Mouse (Mus musculus) lung, postnatal 10 days (tissue): ENCODE measurements around the gene Rims1.
A peak's percentile ranks its signal among the peaks of the same experiment; 100 is the strongest.

ENCODE experiments used
- DNase-seq: peaks from one replicate; pipeline ENCODE4 v3.0.0; 2021

The Rims1 gene

GRCm38 (mm10) chr1:22805726-22806625, at the start of gene Rims1:
Gene Rims1 (minus strand): TSS chr1:22805994.
- DNase-seq = peak; percentile 54

GRCm38 (mm10) chr1:22806626-22807096, 867 bp upstream of the Rims1 start:
- DNase-seq = no peak

GRCm38 (mm10) chr1:22805025-22805725, 619 bp downstream of the Rims1 start:
- peak; percentile 14 for DNase-seq

- DNase-seq = no peak
Observed at GRCm38 (mm10) chr1:22804148-22804885, 1.5 kb downstream of the Rims1 start.

DNA sequence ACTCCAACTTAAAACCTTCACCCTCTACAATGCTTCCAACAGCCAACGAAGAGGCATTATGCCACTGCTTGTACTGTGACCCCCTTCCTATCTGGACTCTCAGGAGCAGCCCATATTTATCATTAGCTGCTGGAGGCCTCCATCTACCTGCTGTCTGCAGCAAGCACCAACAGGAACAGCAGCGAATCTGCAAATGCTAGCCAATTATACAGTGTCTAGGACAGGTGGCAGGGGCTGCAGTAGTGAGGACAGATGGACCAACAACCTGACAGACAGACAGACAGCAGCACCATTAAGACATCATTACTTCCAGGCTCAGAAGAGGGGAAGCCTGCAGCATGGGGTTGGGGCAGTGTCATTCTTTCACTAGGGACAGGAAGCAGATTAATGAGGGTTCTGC, 2.3 kb downstream of the Rims1 start:
- DNase-seq = no peak

GRCm38 (mm10) chr1:22800276-22800675, 5.5 kb downstream of the Rims1 start:
- DNase-seq = peak; percentile 4

GRCm38 (mm10) chr1:22797091-22797490, 8.7 kb downstream of the Rims1 start:
- no peak for DNase-seq

- DNase-seq = no peak
Observed at GRCm38 (mm10) chr1:22789391-22789909, 16.3 kb downstream of the Rims1 start.

- no peak for DNase-seq
Observed at GRCm38 (mm10) chr1:22787616-22788015, 18.2 kb downstream of the Rims1 start.

GRCm38 (mm10) chr1:22770530-22771254, 35.1 kb downstream of the Rims1 start:
- no peak for DNase-seq

- DNase-seq = no peak
Observed at GRCm38 (mm10) chr1:22763376-22763775, 42.4 kb downstream of the Rims1 start.

DNA sequence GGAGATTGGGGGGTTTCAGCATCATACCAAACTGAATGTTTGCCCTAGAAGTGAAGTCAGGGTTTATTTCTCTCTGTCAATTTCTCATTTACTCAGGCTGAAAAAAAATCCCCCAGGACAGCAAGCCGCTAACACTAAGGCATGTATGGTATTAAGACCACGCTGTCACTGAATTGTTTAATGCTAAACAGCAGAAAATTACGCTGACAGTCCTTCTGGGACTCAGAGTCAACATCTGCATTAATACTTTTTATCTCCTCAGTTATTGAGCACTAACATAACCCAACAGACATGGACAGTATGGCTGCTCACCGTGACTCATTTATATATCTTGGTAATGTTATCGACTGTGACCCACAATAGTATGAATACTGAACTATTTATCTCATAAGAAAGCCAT, 43.0 kb downstream of the Rims1 start:
- DNase-seq = no peak

DNA sequence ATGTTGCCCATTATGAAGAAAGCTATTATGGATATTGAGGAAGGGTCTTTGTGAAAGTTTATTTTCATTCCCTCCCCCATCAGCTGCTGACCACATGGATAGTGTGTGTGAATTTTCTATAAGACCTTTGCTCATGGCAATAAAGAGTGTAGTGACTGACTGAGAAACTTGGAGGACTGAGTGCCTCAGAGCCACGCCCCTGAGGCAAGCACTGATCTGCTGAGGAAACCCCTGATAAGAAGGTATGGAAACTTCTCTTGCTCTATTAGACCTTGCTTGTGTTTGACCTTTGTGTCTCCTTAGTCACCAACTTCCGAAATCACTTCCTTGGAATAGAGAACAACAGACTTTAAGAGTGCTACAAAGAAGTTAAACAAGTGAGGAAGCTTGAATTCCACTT, 55.3 kb downstream of the Rims1 start:
- no peak for DNase-seq

DNA sequence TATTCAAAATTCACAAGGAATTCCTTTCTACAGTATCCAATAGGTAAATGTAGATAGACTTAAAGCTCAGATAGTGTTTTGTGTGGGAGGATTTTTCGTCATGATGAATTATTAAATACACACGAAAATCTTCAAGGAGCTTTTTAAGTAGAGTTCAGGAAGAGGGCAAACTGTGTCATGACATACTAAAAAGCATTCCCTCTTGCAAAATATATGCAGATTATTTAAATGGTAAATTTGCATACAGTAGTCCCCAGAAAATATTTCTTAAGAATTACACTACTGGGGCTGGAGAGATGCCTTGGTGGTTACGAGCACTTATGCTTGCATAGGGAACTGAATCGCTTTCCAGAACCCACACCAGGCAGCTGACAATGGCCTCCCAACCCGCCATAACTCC, 61.1 kb downstream of the Rims1 start:
- no peak for DNase-seq

GRCm38 (mm10) chr1:22737491-22737890, 68.3 kb downstream of the Rims1 start:
- no peak for DNase-seq

DNA sequence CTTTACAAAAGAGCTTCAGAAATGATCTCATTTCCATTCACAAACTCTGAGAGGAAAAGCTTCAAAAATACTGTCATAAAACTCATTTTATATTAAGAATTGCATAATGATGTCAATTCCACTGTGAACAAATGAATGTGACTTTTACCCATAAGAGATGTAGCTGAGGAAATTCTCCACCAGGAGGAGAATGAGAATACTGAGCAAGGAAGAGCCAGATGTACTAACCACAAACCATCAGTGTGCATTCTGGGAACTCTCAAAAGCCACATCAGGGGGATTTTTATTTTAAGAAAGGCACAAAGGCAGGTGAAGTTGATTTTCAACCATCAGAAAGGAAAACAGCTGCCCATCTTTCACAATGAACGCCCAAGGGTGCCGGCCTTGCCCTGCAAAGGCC, 71.4 kb downstream of the Rims1 start:
- no peak for DNase-seq

DNA sequence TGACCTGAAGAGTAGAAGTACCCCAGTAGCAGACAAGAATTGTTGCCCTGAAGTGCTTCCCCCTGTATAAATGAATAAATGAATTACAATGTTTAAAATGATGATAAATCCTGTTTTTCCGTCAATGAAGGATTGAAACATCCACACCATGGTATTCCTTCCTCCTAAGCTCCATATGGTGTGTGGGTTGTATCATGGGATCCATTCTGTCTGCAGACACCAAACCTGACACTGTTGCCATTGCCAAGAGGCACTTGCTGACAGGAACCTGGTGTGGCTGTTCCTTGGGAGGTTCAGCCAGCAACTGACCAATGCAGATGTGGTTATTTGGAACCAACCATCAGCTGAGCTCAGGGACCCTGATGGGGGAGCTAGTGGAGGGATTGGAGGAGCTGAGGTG, 72.5 kb downstream of the Rims1 start:
- DNase-seq = no peak

GRCm38 (mm10) chr1:22728207-22728606, 77.6 kb downstream of the Rims1 start:
- no peak for DNase-seq

GRCm38 (mm10) chr1:22721706-22722105, 84.1 kb downstream of the Rims1 start:
- no peak for DNase-seq

DNA sequence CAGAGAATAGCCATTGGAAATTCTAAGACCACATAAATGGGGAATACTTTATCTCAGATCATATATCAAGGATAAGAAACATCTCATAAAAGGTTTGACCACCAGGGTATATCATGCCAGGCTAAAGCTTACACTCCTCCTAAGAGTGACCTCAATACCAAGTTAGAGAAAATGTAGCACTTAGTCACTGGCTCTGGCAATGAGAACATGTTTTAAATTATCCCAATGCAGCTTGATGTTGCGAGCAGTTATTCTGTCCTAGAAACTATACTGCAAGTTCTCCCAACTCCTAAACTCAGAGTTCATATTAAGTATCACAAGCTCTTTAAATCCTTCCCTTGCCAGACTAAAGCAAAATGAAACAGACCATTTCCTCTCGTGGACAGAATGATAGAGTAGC, 85.1 kb downstream of the Rims1 start:
- no peak for DNase-seq

GRCm38 (mm10) chr1:22709461-22709860, 96.3 kb downstream of the Rims1 start:
- no peak for DNase-seq

GRCm38 (mm10) chr1:22695046-22695445, 110.7 kb downstream of the Rims1 start:
- DNase-seq = no peak
